Mouse (Mus musculus) T-cell, adult 2 months (primary cell): ENCODE measurements at regions not wholly inside any gene's neighbourhood (a gene's known extent, or its start where the extent isn't known, plus 50 kb on each side); places are given as distances from the start of the nearest gene placed in this dataset.
A peak's percentile ranks its signal among the peaks of the same experiment; 100 is the strongest.
"Not testable (repeated sequence)": the region's sequence is repeated elsewhere in the genome, so short reads cannot be mapped to it uniquely, and the experiment has no call there.

Source experiments
- DNase-seq: peaks from one replicate; pipeline ENCODE4 v3.0.0; 2022; ENCODE audit warnings: low spot score

DNA sequence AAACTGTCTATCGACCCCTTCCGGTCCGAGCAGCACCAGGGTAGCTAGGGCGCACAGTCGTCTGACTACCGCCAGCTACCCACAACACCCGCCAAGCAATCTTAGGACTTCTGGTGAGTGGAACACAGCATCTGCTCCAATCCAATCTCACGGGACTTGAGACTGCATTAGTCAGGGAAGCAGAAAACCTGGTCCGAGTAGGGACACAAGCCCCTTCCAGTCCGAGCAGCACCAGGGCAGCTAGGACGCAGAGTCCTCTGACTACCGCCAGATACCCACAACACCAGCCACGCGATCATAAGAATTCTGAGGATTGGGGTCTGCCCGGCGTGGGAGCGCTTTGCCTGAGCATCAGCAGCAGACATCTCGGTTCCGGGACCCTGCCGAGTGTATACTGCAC lies 79.6 kb downstream of the Gm10715 start:
- DNase-seq, result not testable (repeated sequence)

DNA sequence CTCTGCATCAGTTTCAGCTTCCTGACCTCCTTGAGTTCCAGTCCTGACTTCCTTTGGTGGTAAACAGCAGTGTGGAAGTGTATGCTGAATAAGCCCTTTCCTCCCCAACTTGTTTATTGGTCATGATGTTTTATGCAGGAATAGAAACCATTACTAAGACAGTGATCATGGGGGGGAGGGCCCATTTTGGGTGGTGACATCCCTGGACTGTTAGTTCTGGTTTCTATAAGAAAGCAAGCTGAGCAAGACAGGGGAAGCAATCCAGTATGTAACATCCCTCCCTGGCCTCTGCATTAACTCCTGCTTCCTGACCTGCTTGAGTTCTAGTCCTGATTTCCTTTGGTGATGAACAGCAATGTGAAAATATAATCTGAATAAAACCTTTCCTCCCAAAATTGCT lies 124.5 kb downstream of the Gm10715 start:
- DNase-seq, result no peak

DNA sequence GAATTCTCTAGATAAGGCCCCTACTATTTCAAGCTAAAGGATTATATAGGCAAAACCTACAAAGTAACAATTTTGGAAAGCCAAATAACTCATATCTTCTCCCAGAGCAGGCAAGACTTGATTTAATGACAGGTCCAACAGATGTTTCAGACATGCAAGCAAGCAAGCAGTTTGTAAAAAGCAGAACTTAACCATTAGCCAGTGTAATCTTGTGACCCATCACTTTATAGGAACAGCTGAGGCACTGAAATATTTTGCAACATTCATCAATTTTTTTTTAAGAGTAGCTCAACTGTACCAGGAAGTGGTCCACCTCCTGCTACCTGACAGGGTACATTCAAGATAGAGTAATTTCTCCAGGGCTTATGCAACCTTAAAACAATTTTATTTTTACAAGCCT lies 147.7 kb downstream of the Gm10715 start:
- no peak for DNase-seq

DNA sequence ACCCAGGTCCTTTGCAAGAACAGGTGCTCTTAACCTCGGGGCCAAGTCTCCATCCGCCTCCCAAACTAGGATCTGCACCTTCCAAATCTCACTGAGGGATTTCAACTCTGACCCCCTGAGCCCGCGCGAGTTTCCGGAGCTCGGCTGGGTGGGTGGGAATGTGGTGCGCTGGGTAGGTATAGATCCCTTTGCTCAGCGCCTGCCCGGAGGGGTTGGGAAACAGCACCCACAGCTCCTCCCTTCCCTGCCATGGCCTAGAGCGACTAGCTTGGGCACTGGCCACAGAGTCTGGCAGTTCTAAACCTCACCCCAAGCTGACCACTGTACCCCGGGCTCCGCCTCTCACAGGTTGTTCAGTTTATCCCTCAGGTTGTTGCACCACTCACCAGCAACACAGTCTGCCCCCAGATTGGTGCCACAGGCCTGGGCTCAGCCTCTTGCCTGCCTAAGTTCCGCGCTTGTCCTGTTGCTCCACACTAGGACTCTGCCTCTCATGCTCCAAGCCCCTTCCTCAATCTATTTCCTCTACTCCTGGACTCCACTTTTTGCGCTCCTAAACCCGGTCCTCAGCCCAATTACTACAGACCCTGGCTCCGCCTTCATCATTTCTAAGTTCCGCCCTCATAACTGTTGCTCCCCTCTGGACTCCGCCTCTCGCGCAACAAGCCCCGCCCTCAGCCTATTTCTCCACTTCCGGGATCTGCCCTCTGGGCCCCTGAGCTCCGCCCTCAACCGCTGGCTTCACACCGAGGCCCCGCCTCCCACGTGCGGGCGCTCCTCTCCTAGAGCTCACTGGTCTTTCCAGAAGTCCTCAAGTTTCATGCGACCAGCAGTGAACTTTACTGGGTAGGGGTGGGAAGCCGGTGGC lies 135.6 kb upstream of the Alkbh8 start:
- DNase-seq, result no peak

DNA sequence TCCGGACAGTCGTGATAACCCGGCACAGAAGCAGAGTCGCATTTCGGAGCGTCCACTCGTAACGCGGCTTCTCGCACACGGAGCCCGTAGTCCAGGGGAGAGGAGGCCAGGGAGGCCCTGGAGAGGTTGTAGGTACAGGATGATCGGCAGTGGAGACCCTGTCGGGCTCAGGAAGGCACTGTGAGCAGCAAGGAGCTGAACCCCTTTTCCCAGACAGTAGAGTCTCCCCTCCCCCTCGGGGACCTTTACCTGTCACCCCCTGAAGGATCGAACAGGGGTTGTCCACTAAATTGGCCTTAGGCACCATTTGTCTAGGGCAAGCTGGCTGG lies 135.0 kb upstream of the Alkbh8 start:
- not testable (repeated sequence) for DNase-seq

DNA sequence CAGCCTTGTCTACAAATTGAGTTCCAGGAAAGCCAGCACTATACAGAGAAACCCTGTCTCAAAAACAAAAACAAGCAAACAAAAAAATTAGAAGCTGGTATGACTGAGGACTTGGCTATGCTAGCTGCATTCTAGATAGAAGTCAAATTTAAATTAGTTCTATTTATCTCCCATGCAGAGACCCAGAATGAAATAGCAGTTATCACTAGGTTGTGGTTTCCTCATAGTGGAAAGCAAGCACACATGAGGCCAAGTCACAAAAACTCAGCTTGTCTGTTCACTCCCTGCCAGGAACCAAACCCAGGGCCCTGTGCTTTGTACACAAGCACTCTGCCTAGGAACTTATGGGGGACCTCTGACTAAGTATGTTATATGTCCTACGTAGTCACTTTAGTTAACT lies 126.8 kb upstream of the Alkbh8 start:
- not testable (repeated sequence) for DNase-seq

DNA sequence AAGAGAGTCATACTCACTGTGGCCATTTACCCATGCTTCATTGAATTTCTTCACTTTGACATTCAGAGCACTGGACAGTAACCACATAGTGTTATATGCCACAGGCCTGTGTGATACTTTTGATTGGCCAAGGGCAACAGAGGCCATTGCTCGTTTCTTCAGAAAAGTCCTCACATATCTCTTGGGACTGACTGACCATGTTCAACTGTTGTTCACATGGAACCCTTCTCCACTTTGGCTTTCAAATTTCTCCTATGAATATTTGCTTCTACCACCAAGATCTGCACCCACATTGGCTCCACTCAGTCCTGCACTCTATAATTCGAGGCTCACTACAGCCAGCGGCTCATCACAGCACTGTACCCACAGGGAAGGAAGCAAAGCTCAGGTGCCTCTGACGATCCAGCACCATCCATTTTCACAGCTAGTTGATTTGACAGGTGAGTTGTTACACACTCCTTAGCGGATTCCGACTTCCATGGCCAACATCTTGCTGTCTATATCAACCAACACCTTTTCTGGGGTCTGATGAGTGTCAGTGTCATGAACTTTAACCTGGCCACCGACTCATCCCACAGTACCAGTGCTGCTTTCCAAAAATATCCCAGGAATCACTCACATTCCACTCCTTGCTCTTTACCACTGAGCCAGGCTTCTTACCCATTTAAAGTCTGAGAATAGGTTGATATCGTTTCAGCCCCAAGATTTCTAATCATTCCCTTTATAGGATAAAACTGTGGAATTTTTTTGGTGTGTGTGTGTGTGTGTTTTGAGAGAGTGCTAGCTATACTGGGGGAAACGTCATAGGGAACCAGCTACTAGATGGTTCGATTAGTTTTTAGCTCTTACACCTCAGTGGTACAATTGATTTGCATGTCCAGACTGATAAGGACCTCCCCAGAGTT lies 76.3 kb upstream of the Alkbh8 start:
- DNase-seq, result peak; percentile 49

DNA sequence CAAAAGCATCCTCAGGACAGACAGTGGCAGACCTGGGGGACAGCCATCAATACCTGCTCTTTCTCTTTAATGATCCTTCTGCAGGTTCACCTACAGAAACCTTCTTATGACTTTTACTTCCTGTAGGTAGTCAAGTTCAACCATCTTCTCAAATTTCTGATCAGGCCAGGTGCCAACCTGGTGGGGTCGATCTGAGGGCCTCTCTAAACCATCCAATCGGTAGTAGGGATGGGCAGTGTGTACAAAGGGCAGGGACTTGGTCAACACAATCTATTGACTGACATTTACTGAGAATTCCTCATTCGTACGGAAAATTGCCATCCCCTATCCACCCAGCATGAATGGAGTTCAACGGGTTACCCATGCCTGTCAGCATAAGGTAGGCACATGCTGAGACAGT lies 74.8 kb upstream of the Alkbh8 start:
- DNase-seq, result no peak

DNA sequence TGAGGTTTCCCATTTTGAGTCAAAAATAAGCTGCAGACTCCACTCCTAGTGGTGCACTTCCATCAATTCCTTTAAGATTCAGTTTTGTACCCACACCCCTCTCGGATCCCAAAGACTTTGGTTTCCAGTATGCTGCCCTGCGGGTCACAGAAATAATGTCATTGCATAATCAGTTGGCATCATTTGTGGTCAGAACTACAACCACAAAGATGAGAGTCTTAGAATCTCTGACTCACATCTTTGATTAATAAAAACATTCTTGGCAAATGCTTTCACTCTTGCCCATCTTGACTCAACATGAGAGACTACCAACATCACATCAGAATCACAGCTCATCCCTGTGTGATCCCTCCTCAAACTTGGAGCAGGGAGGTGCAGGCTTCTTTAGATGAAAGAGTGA lies 74.1 kb upstream of the Alkbh8 start:
- no peak for DNase-seq

DNA sequence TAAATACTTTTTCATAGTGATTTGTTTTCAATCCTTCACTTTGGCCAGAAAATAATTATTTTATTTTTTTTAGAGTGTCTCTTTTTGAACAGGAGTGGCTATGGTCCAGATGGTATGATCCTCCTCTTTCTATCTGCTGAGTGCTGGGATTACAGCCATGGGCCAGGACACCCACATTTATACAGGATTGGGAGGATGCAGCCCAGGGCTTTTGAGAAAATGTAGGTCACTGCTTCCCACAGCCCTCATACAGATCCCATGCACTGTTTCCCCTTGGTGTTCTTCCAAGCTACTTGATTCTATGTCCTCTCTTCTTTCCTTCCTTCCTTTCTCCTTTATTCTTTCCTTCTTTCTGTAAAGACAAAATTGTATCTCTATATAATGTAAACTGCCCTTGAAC lies 70.5 kb upstream of the Alkbh8 start:
- no peak for DNase-seq

DNA sequence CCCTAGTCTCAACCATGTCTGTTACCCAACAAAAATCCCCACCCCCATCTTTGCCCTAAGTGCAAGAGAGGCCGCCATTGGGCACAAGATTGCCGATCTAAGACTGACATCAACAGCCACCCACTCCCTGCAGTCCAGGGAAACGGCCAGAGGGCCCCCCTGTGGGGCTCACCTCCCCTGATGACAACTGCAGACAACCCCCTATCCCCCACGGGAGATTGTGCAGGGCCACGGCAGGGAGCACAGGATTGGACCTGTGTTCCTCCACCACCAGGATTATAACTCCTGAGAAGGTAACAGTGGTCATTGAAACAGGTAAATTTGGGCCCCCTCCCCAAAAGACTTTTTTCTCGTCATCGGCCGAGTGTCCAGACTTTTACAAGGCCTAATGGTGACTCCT lies 54.4 kb upstream of the Alkbh8 start:
- not testable (repeated sequence) for DNase-seq

DNA sequence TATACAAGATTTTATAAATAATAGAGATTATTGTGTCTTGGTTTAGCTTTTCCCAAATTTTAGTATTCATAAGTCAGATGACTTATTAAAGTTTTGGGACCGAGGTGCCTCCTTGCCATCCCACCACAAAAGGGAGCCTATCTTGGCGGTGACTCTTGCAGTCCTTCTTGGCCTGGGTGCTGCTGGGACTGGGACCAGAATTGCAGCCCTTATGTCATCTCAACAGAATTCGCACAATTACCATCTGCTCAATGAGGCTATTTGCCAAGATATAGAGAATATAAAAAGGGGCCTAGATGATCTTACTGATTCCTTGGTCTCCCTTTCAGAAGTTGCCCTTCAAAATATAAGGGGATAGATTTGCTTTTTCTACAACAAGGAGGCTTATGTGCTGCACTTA lies 53.0 kb upstream of the Alkbh8 start:
- DNase-seq, result not testable (repeated sequence)

DNA sequence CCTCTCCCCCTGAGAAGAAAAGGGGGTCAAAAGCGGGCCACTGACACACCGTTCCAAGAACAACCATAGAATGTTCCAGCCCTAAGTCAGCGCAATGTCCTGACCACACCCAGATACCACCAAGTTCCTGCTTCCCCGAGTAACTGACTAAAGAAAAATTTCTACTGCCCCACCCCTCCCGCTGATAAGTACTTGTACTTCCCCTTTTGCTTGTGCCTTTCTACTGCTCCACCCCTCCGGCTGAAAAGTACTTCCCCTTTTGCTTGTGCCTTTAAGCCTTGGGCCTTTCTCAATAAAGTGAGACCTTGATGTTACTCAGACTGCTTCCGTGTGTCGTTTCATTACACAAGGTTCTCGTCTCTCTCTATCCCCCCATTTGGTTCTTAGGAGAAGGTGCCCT lies 51.6 kb upstream of the Alkbh8 start:
- not testable (repeated sequence) for DNase-seq
